Mouse (Mus musculus) thymus, postnatal 10 days (tissue): ENCODE data around the gene Diaph2.
"Not testable (repeated sequence)": the region's sequence is repeated elsewhere in the genome, so short reads cannot be mapped to it uniquely, and the experiment has no call there.

Experiments used
- DNase-seq, 2 experiments: peaks; one replicate each; pipeline ENCODE4 v3.0.0; 2021; ENCODE audit warnings: low spot score in 2 of 2

Diaph2 gene

GRCm38 (mm10) chrX:129831903-129832302, 82.4 kb downstream of the Diaph2 start:
- DNase-seq: no peak

GRCm38 (mm10) chrX:129833887-129834286, 84.3 kb downstream of the Diaph2 start:
- DNase-seq: no peak

- peak in 1 of 2 experiments; percentile 34 for DNase-seq
These were observed 134.9 kb downstream of the Diaph2 start for GRCm38 (mm10) chrX:129884465-129884864.

- DNase-seq: no peak
These were observed 176.3 kb downstream of the Diaph2 start for GRCm38 (mm10) chrX:129925806-129926205.

GRCm38 (mm10) chrX:129974816-129975215, 225.3 kb downstream of the Diaph2 start:
- no peak for DNase-seq

GRCm38 (mm10) chrX:130008210-130008609, 258.7 kb downstream of the Diaph2 start:
- DNase-seq: no peak

GRCm38 (mm10) chrX:130019735-130020134, 270.2 kb downstream of the Diaph2 start:
- DNase-seq: no peak

- DNase-seq: no peak
These were observed 295.0 kb downstream of the Diaph2 start for GRCm38 (mm10) chrX:130044525-130044924.

- DNase-seq: no peak
These were observed 399.7 kb downstream of the Diaph2 start for GRCm38 (mm10) chrX:130149216-130149615.

GRCm38 (mm10) chrX:130152164-130152563, 402.6 kb downstream of the Diaph2 start:
- no peak for DNase-seq

GRCm38 (mm10) chrX:130173126-130173525, 423.6 kb downstream of the Diaph2 start:
- no peak for DNase-seq

- DNase-seq: no peak
These were observed 438.3 kb downstream of the Diaph2 start for GRCm38 (mm10) chrX:130187891-130188290.

- no peak for DNase-seq
These were observed 438.9 kb downstream of the Diaph2 start for GRCm38 (mm10) chrX:130188449-130188848.

GRCm38 (mm10) chrX:130189250-130189649, 439.7 kb downstream of the Diaph2 start:
- DNase-seq: no peak

GRCm38 (mm10) chrX:130197412-130197811, 447.9 kb downstream of the Diaph2 start:
- DNase-seq: not testable (repeated sequence)

GRCm38 (mm10) chrX:130205243-130205642, 455.7 kb downstream of the Diaph2 start:
- no peak for DNase-seq

- no peak for DNase-seq
These were observed 462.7 kb downstream of the Diaph2 start for GRCm38 (mm10) chrX:130212227-130212626.

GRCm38 (mm10) chrX:130212759-130213158, 463.2 kb downstream of the Diaph2 start:
- no peak for DNase-seq

- no peak for DNase-seq
These were observed 480.5 kb downstream of the Diaph2 start for GRCm38 (mm10) chrX:130230045-130230444.

- DNase-seq: no peak
These were observed 485.6 kb downstream of the Diaph2 start for GRCm38 (mm10) chrX:130235167-130235566.

GRCm38 (mm10) chrX:130246652-130247051, 497.1 kb downstream of the Diaph2 start:
- DNase-seq: no peak

GRCm38 (mm10) chrX:130253664-130254063, 504.1 kb downstream of the Diaph2 start:
- DNase-seq: no peak

- DNase-seq: no peak
These were observed 516.2 kb downstream of the Diaph2 start for GRCm38 (mm10) chrX:130265707-130266106.

- DNase-seq: no peak
These were observed 529.6 kb downstream of the Diaph2 start for GRCm38 (mm10) chrX:130279144-130279543.
